Mouse (Mus musculus) hindbrain, postnatal 0 days (tissue): ENCODE data around the gene Rpgrip1l. TPM values are rescaled to one million over a fixed set of nuclear protein-coding genes. Genes with fewer than 3 reads are reported as not detected.

Experiments used
- ATAC-seq: fragments of 200-750 bp; cut with Nextera tagmentation; 2 replicates; pipeline ENCODE4 v1.8.0; 2017; ENCODE audit warnings: mild to moderate bottlenecking, moderate TSS enrichment, moderate library complexity
- DNase-seq: peaks from one replicate; pipeline ENCODE4 v3.0.0-alpha.2; 2015; ENCODE audit warnings: low spot score
- H3K27ac ChIP-seq: fragments of 300-500 bp; sonication (generic); 2 replicates; pipeline ENCODE4 v1.5.1; 2014; ENCODE audit warnings: mild to moderate bottlenecking
- H3K27me3 ChIP-seq: fragments of 300-500 bp; sonication (generic); 2 replicates; pipeline ENCODE4 v1.6.1; 2014; ENCODE audit warnings: low read length, mixed read lengths; ENCODE audit not compliant: insufficient read depth
- H3K36me3 ChIP-seq: fragments of 300-500 bp; sonication (generic); 2 replicates; pipeline ENCODE4 v1.6.1; 2014; ENCODE audit warnings: low read length, mixed read lengths; ENCODE audit not compliant: insufficient read depth
- H3K4me1 ChIP-seq: fragments of 300-500 bp; sonication (generic); 2 replicates; pipeline ENCODE4 v1.6.1; 2014; ENCODE audit warnings: antibody characterized with exemption, low read length, mixed read lengths; ENCODE audit not compliant: insufficient read depth
- H3K4me2 ChIP-seq: fragments of 300-500 bp; sonication (generic); 2 replicates; pipeline ENCODE4 v1.6.1; 2014; ENCODE audit warnings: low read depth, mild to moderate bottlenecking, low read length, moderate library complexity, mixed read lengths
- H3K4me3 ChIP-seq: fragments of 300-500 bp; sonication (generic); 2 replicates; pipeline ENCODE4 v1.5.1; 2014; ENCODE audit warnings: low read length
- H3K9ac ChIP-seq: fragments of 300-500 bp; sonication (generic); replicated peaks from 2 replicates; pipeline ENCODE4 v1.6.1; 2014; ENCODE audit warnings: mild to moderate bottlenecking, low read length, moderate library complexity, mixed read lengths
- H3K9me3 ChIP-seq: fragments of 300-500 bp; sonication (generic); 2 replicates; pipeline ENCODE4 v1.6.1; 2016; ENCODE audit warnings: low read length, mixed read lengths
- CTCF ChIP-seq: IDR thresholded peaks from 2 replicates; pipeline ENCODE4 v1.5.1; 2016; ENCODE audit warnings: antibody characterized with exemption, control low read depth, low read depth
- WGBS: fragments of 180-500 bp; shearing (Covaris S2); extraction: QIAGEN DNeasy Blood & Tissue Kit; methylation state at CpG from one replicate; pipeline ENCODE4 v1.1.7; 2014; 5-methylcytosine and 5-hydroxymethylcytosine counted together
- polyA plus RNA-seq: library from polyadenylated mRNA; unstranded; fragments of >200 nt; fragmentation: Nextera tagmentation; extraction: Ambion mirVana; gene quantifications from 2 replicates; pipeline ENCODE4 v1.2.1, GENCODE M21; 2015
- total RNA-seq: library from RNA; depleted of rRNA; stranded (reverse); fragments of >200 nt; gene quantifications from 2 replicates; pipeline ENCODE4 v1.2.3, GENCODE M21; 2014

Gene Rpgrip1l
- total and polyA plus RNA-seq, 2 experiments from 2014 or later = 6.8 to 12.7 TPM

DNA sequence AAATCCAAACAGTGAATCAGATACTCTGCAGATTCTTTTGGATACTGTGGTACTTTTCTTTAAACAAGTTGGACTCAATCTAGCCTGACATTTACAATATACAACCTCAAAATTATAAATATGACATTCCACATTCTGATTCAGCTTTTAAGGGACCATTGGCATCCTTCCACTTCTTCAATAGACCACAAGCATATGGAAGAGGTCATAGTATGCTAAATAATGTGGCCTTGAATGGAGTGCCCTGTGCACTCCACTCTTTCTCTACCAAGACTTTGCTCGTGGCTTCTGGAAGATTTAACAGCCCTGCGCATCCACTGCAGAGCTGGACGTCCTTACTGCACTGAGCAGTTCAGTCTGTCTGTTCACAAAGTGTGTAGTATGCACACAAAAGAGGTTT, 49.1 kb downstream of the Rpgrip1l start:
- Histone ChIP-seq H3K4me2 (no peak overlapping the region), H3K27me3 (no peaks in the 10 kb centered on the region), H3K36me3 (no peaks in the 10 kb centered on the region), H3K27ac (no peak overlapping the region), H3K4me3 (no peak overlapping the region), H3K4me1 (no peaks in the 10 kb centered on the region), H3K9ac (no peak overlapping the region), H3K9me3 (no peaks in the 10 kb centered on the region)
- TF ChIP-seq CTCF = no peak
- WGBS = 83% methylated on average over 3 of the region's 3 CpGs
- DNase-seq (no peak), ATAC-seq (no peak)

- H3K36me3 ChIP-seq = no peaks in the 10 kb centered on the region
- no peak overlapping the region for H3K4me3 ChIP-seq
- H3K4me1 ChIP-seq = no peaks in the 10 kb centered on the region
- 71% methylated on average over 2 of the region's 2 CpGs for WGBS
- no peak overlapping the region for H3K9ac ChIP-seq
- ATAC-seq (no peak), DNase-seq (no peak)
- no peaks in the 10 kb centered on the region for H3K27me3 ChIP-seq
- TF ChIP-seq CTCF = 0 out of 2 replicates have a peak, but pooled peaks have one; percentile 28
- H3K4me2 ChIP-seq = no peak overlapping the region
- H3K9me3 ChIP-seq = no peaks in the 10 kb centered on the region
- H3K27ac ChIP-seq = no peak overlapping the region
These were observed 51.5 kb downstream of the Rpgrip1l start for GRCm38 (mm10) chr8:91261598-91261997.

DNA sequence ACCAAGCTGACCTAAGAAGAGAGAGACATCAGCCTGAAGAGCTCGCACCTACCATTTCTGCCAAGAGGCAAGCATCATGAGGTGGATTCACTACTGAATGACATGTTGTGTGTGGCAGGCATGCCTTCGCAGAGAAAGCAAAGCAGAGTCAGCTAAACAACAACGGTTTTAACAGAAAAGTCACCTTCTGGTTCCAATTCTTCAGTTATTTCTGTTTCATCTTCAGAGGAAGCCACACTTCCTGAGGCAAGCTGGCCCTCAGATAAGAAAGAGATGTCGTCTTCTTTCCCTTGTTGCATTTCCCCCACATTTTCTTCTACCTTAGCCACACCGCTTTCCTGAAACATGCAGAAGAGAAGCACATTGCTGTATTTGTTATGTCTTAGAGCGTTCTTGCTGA, 62.1 kb downstream of the Rpgrip1l start:
- 94% methylated on average over 6 of the region's 6 CpGs for WGBS
- H3K9ac ChIP-seq = no peak overlapping the region
- no peak overlapping the region for H3K27ac ChIP-seq
- no peak for TF ChIP-seq CTCF
- no peak overlapping the region for H3K4me2 ChIP-seq
- H3K27me3 ChIP-seq = no peaks in the 10 kb centered on the region
- no peaks in the 10 kb centered on the region for H3K4me1 ChIP-seq
- no peaks in the 10 kb centered on the region for H3K36me3 ChIP-seq
- no peaks in the 10 kb centered on the region for H3K9me3 ChIP-seq
- ATAC-seq = no peak
- no peak for DNase-seq
- H3K4me3 ChIP-seq = no peak overlapping the region

- no peak overlapping the region for H3K4me2 ChIP-seq
- TF ChIP-seq CTCF = no peak
- no peak for DNase-seq
These were observed 63.1 kb downstream of the Rpgrip1l start for GRCm38 (mm10) chr8:91249758-91250466.

GRCm38 (mm10) chr8:91245821-91246454, 67.1 kb downstream of the Rpgrip1l start:
- H3K4me1 ChIP-seq = no peaks in the 10 kb centered on the region
- ATAC-seq (no peak), DNase-seq (no peak)
- no peaks in the 10 kb centered on the region for H3K36me3 ChIP-seq
- no peaks in the 10 kb centered on the region for H3K27me3 ChIP-seq
- WGBS = 78% methylated on average over 4 of the region's 4 CpGs
- H3K9me3 ChIP-seq = no peaks in the 10 kb centered on the region
- H3K9ac ChIP-seq = no peak overlapping the region
- H3K4me3 ChIP-seq = no peak overlapping the region
- no peak for TF ChIP-seq CTCF
- no peak overlapping the region for H3K4me2 ChIP-seq
- no peak overlapping the region for H3K27ac ChIP-seq

More at GRCm38 (mm10) chr8:91249758-91250466, 63.1 kb downstream of the Rpgrip1l start:
- no peaks in the 10 kb centered on the region for H3K36me3 ChIP-seq
- no peak overlapping the region for H3K9ac ChIP-seq
- no peak for ATAC-seq
- H3K4me3 ChIP-seq = no peak overlapping the region
- H3K9me3 ChIP-seq = no peaks in the 10 kb centered on the region
- 90% methylated on average over 9 of the region's 9 CpGs for WGBS
- no peak overlapping the region for H3K27ac ChIP-seq
- H3K27me3 ChIP-seq = no peaks in the 10 kb centered on the region
- no peaks in the 10 kb centered on the region for H3K4me1 ChIP-seq

DNA sequence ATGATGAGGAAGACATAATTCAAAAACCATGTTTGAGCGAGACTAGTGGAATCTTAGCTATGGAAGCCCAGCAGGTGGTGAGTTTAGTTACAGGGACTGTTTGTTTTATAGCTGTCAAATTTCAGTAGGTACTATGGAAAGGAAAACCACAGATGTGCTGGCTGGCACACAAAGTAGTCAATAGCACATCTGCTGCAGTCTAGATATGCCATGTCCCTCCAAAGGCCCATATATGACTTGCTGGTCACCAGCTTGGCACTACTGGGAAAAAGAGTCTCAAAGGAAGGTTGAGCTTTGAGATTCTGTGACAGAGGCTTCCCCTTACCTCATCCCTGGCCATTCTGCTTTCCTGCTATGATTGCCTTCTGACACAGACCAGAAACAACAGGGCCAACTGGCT, 70.3 kb downstream of the Rpgrip1l start:
- no peaks in the 10 kb centered on the region for H3K4me1 ChIP-seq
- H3K9ac ChIP-seq = no peak overlapping the region
- H3K27me3 ChIP-seq = no peaks in the 10 kb centered on the region
- ATAC-seq (no peak), DNase-seq (no peak)
- no peak for TF ChIP-seq CTCF
- no peak overlapping the region for H3K27ac ChIP-seq
- WGBS = 68% methylated on average over 1 of the region's 1 CpGs
- H3K4me2 ChIP-seq = no peak overlapping the region
- no peaks in the 10 kb centered on the region for H3K9me3 ChIP-seq
- H3K4me3 ChIP-seq = no peak overlapping the region
- no peaks in the 10 kb centered on the region for H3K36me3 ChIP-seq
